Mouse (Mus musculus) midbrain, postnatal 0 days (tissue): ENCODE measurements around the gene Dpm3. TPM values are rescaled to one million over a fixed set of nuclear protein-coding genes. Genes with fewer than 3 reads are reported as not detected.

Experiments used
- ATAC-seq: fragments of 200-750 bp; cut with Nextera tagmentation; 2 replicates; pipeline ENCODE4 v1.8.0; 2017; ENCODE audit warnings: moderate number of reproducible peaks, mild to moderate bottlenecking, moderate TSS enrichment, moderate library complexity; ENCODE audit not compliant: low FRiP score
- DNase-seq: peaks from one replicate; pipeline ENCODE4 v3.0.0-alpha.2; 2015; ENCODE audit warnings: low spot score
- H3K27ac ChIP-seq: fragments of 300-500 bp; sonication (generic); 2 replicates; pipeline ENCODE4 v1.5.1; 2014; ENCODE audit warnings: low read depth, mild to moderate bottlenecking, low read length, mixed read lengths
- H3K27me3 ChIP-seq: fragments of 300-500 bp; sonication (generic); 2 replicates; pipeline ENCODE4 v1.6.1; 2014; ENCODE audit warnings: low read length, control low read depth, mixed read lengths; ENCODE audit not compliant: insufficient read depth
- H3K36me3 ChIP-seq: fragments of 300-500 bp; sonication (generic); 2 replicates; pipeline ENCODE4 v1.6.1; 2014; ENCODE audit warnings: low read length, control low read depth, mixed read lengths; ENCODE audit not compliant: insufficient read depth
- H3K4me1 ChIP-seq: fragments of 300-500 bp; sonication (generic); 2 replicates; pipeline ENCODE4 v1.6.1; 2014; ENCODE audit warnings: mild to moderate bottlenecking, control low read depth, antibody characterized with exemption, low read length, mixed read lengths; ENCODE audit not compliant: insufficient read depth
- H3K4me2 ChIP-seq: fragments of 300-500 bp; sonication (generic); 2 replicates; pipeline ENCODE4 v1.6.1; 2014; ENCODE audit warnings: low read depth, mild to moderate bottlenecking, low read length, mixed read lengths; ENCODE audit not compliant: poor library complexity, severe bottlenecking
- H3K4me3 ChIP-seq: fragments of 300-500 bp; sonication (generic); 2 replicates; pipeline ENCODE4 v1.5.1; 2014; ENCODE audit warnings: low read depth, mild to moderate bottlenecking, low read length, moderate library complexity
- H3K9ac ChIP-seq: fragments of 300-500 bp; sonication (generic); replicated peaks from 2 replicates; pipeline ENCODE4 v1.6.1; 2014; ENCODE audit warnings: mild to moderate bottlenecking, low read length, moderate library complexity, mixed read lengths; ENCODE audit not compliant: poor library complexity, severe bottlenecking
- H3K9me3 ChIP-seq: fragments of 300-500 bp; sonication (generic); 2 replicates; pipeline ENCODE4 v1.6.1; 2016; ENCODE audit warnings: low read length, control low read depth
- CTCF ChIP-seq: IDR thresholded peaks from 2 replicates; pipeline ENCODE4 v1.5.1; 2016; ENCODE audit warnings: antibody characterized with exemption, mild to moderate bottlenecking
- WGBS: fragments of 180-500 bp; shearing (Covaris S2); extraction: QIAGEN DNeasy Blood & Tissue Kit; methylation state at CpG from one replicate; pipeline ENCODE4 v1.1.7; 2014; 5-methylcytosine and 5-hydroxymethylcytosine counted together
- polyA plus RNA-seq: library from polyadenylated mRNA; unstranded; fragments of >200 nt; fragmentation: Nextera tagmentation; extraction: Ambion mirVana; gene quantifications from 2 replicates; pipeline ENCODE4 v1.2.1, GENCODE M21; 2015
- total RNA-seq: library from RNA; depleted of rRNA; stranded (reverse); fragments of >200 nt; gene quantifications from 2 replicates; pipeline ENCODE4 v1.2.3, GENCODE M21; 2014

The Dpm3 gene
- total and polyA plus RNA-seq, 2 experiments from 2014 or later = 69.4 to 223 TPM

DNA sequence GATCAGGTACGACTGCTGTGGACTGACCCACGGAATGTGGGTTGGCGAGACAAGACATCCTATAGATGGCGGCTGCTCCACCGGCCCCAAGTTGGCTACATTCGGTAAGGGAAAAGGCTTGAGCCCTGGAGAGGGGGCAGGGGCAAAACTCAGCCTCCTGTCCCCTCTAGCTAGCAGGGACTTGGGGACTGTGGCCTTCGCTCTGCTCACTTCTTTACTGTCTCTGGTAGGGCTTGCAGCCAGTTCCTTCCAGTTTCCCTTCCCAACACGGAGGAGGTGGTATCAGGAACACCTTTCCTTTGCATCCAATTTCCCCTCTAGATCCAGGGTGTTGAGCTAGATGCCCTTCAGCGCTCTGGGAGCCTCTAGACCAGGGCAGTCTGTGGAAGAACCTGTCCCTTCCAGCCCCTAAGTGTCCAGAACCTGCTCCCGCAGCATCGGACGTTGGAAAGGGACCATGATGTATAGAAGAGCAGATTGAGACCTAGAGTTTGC, 33.8 kb upstream of the Dpm3 start:
- Histone ChIP-seq H3K9me3 (no peaks in the 10 kb centered on the region), H3K4me3 (peak overlapping the region; percentile 41), H3K4me2 (peak overlapping the region; percentile 85), H3K36me3 (no peaks in the 10 kb centered on the region), H3K27ac (peak overlapping the region; percentile 80), H3K27me3 (no peaks in the 10 kb centered on the region), H3K4me1 (peaks cover 26% of the 10 kb centered on the region; the same call in 1 of the 2 replicates), H3K9ac (peak overlapping the region; percentile 55)
- 17% methylated on average over 12 of the region's 12 CpGs for WGBS
- no peak for ATAC-seq
- DNase-seq = no peak
- TF ChIP-seq CTCF = no peak

DNA sequence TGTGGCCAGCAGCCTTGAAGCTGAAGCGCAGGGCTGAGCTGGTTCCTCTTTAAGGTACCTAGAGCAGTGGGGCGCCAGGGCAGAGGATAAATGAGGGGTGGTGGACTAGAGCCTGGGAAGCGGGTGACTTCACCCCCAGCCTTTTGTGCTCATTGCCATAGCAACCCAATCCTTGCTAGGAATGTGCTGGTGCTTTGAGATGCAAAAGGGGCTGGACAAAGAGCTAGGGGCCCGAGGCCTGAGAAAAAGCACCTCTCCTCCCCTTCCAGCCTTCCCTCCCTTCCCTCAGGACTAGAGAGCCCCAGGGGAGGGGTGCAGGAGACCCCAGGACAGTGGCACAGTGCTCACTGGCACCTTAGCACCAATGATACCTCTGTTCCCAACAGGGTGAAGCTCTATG, 33.2 kb upstream of the Dpm3 start:
- peak overlapping the region; percentile 80 for H3K27ac ChIP-seq
- WGBS = 14% methylated on average over 4 of the region's 4 CpGs
- ATAC-seq = peak; percentile 47
- H3K27me3 ChIP-seq = no peaks in the 10 kb centered on the region
- H3K9ac ChIP-seq = peak overlapping the region; percentile 55
- peaks cover 26% of the 10 kb centered on the region; the same call in 1 of the 2 replicates for H3K4me1 ChIP-seq
- TF ChIP-seq CTCF = no peak
- no peaks in the 10 kb centered on the region for H3K36me3 ChIP-seq
- peak overlapping the region; percentile 41 for H3K4me3 ChIP-seq
- H3K9me3 ChIP-seq = no peaks in the 10 kb centered on the region
- DNase-seq = peak; percentile 84
- H3K4me2 ChIP-seq = peak overlapping the region; percentile 85

DNA sequence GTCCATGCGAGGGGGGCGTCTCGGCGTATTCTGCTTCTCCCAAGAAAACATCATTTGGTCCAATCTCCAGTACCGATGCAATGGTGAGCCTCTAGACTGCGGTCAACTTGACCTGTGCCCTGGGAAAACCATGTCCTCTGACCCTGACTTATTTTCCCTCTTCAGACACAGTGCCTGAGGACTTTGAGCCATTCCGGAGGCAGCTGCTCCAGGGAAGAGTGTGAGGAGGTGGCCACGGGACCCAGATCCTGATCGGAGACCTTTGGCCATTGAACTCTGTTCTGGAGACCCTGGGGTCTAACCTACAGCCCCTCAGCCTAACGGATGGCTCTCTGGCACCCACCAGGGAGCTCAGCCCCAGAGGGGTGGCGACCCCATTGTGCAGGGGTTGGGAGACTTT, 32.8 kb upstream of the Dpm3 start:
- Histone ChIP-seq H3K4me1 (peaks cover 26% of the 10 kb centered on the region; the same call in 1 of the 2 replicates), H3K4me2 (peak overlapping the region; percentile 85), H3K27ac (peak overlapping the region; percentile 80), H3K9me3 (no peaks in the 10 kb centered on the region), H3K27me3 (no peaks in the 10 kb centered on the region), H3K4me3 (peak overlapping the region; percentile 41), H3K36me3 (no peaks in the 10 kb centered on the region), H3K9ac (peak overlapping the region; percentile 55; the same call in 1 of the 2 replicates)
- WGBS = 8% methylated on average over 11 of the region's 11 CpGs
- TF ChIP-seq CTCF = no peak
- ATAC-seq (no peak), DNase-seq (no peak)

DNA sequence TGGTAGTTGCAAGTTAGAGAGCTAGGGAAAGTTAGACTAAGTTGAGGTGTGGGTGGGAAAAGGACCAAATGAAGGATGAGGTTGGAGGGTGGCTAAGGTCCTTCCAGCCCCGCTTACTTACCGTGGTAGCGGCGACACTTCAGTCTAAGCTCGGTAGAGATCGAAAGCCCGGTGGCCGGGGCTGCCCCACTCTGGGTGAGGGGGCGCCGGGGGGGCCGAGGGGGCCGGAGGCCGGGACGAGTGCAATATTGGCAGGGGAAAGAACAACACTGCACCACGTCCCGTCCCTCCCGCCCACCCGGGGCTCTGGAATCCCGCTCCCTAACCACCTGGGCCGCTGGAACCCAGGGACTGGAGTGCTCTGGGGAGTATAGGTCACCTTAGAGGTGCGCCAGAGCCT, 32.3 kb upstream of the Dpm3 start, which contains the start of gene Mtx1:
Gene Mtx1 (minus strand): TSS at position 189 of the 400 bp plus-strand sequence.
- Histone ChIP-seq H3K4me1 (peaks cover 26% of the 10 kb centered on the region; the same call in 1 of the 2 replicates), H3K9ac (peak within 1 kb of the TSS; percentile 55), H3K27ac (peak within 1 kb of the TSS; percentile 80), H3K36me3 (no peaks in the 10 kb centered on the region), H3K4me2 (peak within 1 kb of the TSS; percentile 85), H3K4me3 (peak within 1 kb of the TSS; percentile 41), H3K27me3 (no peaks in the 10 kb centered on the region), H3K9me3 (no peaks in the 10 kb centered on the region)
- DNase-seq = no peak
- no peak for TF ChIP-seq CTCF
- ATAC-seq = 0 out of 2 replicates have a peak, but pooled peaks have one; percentile 2
- 5% methylated on average over 19 of the region's 21 CpGs for WGBS

DNA sequence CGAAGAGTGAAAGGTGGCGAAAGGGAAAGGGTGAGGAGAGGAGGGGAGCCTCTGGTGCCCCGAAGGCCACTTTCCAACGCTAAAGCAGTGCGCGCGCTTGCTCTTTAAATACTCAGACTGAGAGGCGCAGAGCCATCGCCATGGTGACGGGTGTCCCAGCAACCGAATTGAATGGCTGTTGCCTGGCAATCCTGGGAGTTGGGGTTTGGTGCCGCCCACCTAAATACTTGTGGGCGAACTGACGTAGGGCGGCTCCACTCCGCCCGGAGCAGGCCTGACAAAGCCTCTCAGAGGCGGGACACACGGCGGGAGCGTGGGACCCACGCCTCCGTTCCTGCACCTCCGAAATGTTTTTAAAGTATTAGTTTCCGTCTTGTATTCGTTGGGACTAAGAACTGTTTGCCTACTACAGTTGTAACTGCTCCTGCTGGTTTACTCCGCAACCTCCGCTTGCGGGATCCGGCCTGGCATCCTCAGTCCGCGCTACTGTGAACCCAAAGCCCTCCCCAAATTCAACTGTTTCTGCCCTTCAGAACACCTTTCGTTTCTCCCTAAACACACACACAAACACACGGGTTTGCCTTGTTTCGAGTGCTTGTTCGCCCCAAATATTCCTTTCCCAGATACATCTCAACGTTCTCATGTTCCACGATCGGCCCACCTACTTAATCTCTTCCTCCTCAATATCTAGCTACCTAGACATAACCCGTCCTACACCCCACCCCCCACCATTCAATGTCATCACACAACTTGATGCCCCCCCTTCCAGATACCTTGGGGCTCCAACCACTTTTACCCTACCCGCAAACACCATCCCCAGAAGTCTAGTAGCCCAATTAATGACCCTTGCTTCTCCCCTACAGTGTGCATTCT, 31.6 kb upstream of the Dpm3 start:
- ATAC-seq (peak; percentile 77), DNase-seq (peak; percentile 97)
- Histone ChIP-seq H3K27ac (peak overlapping the region; percentile 80), H3K4me2 (peak overlapping the region; percentile 85), H3K27me3 (no peaks in the 10 kb centered on the region), H3K9ac (peak overlapping the region; percentile 55), H3K4me3 (peak overlapping the region; percentile 41), H3K4me1 (peaks cover 26% of the 10 kb centered on the region; the same call in 1 of the 2 replicates), H3K9me3 (no peaks in the 10 kb centered on the region), H3K36me3 (no peaks in the 10 kb centered on the region)
- TF ChIP-seq CTCF = no peak
- 1% methylated on average over 41 of the region's 41 CpGs for WGBS

DNA sequence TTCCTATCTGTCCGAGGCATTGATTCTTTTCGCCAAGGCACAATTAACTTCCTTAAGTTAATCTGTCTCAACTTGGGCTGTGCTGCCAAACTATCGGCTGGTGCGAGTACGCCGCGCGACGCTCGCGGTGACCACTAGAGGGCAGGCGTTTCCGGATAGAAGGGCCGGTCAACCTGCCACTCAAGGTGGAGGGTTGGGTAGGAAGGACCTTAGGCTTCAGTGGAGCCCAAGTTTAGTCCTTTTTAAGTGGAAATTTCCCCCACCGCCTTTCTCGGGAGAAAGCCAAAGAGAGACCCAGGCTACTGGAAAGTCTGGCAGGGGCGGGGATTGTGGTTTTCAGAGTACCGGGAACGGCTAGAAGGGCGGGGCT, 31.0 kb upstream of the Dpm3 start:
- 0% methylated on average over 20 of the region's 20 CpGs for WGBS
- Histone ChIP-seq H3K27ac (no peak overlapping the region), H3K9ac (0 out of 2 replicates have a peak overlapping the region, but pooled peaks have one; percentile 8), H3K4me1 (peaks cover 26% of the 10 kb centered on the region; the same call in 1 of the 2 replicates), H3K4me3 (peak overlapping the region; percentile 41), H3K27me3 (no peaks in the 10 kb centered on the region), H3K9me3 (no peaks in the 10 kb centered on the region), H3K36me3 (peaks cover 6% of the 10 kb centered on the region), H3K4me2 (peak overlapping the region; percentile 85)
- ATAC-seq (0 out of 2 replicates have a peak, but pooled peaks have one; percentile 34), DNase-seq (peak; percentile 85)
- peak; percentile 97 for TF ChIP-seq CTCF
